Mouse (Mus musculus) liver, postnatal 0 days (tissue): ENCODE data around the gene H6pd. TPM values are rescaled to one million over a fixed set of nuclear protein-coding genes. Genes with fewer than 3 reads are reported as not detected.

ENCODE experiments used
- ATAC-seq: fragments of 200-750 bp; cut with Nextera tagmentation; 2 replicates; pipeline ENCODE4 v1.8.0; 2017; ENCODE audit warnings: mild to moderate bottlenecking, moderate library complexity
- DNase-seq: peaks from one replicate; pipeline ENCODE4 v3.0.0-alpha.2; 2016
- H3K27ac ChIP-seq: fragments of 300-500 bp; sonication (generic); 2 replicates; pipeline ENCODE4 v1.5.1; 2014; ENCODE audit warnings: antibody characterized with exemption, moderate library complexity, mild to moderate bottlenecking, low read depth
- H3K27me3 ChIP-seq: fragments of 300-500 bp; sonication (generic); 2 replicates; pipeline ENCODE4 v1.6.1; 2014; ENCODE audit warnings: low read length, control low read depth, mixed read lengths; ENCODE audit not compliant: insufficient read depth
- H3K36me3 ChIP-seq: fragments of 300-500 bp; sonication (generic); replicated peaks from 2 replicates; pipeline ENCODE4 v1.6.1; 2014; ENCODE audit warnings: mild to moderate bottlenecking, control low read depth, low read length, moderate library complexity, mixed read lengths; ENCODE audit not compliant: insufficient read depth
- H3K4me1 ChIP-seq: fragments of 300-500 bp; sonication (generic); 2 replicates; pipeline ENCODE4 v1.6.1; 2014; ENCODE audit warnings: antibody characterized with exemption, mild to moderate bottlenecking, control low read depth; ENCODE audit not compliant: insufficient read depth
- H3K4me2 ChIP-seq: fragments of 300-500 bp; sonication (generic); 2 replicates; pipeline ENCODE4 v1.6.1; 2014; ENCODE audit warnings: low read depth, mild to moderate bottlenecking, low read length, moderate library complexity, mixed read lengths
- H3K4me3 ChIP-seq: fragments of 300-500 bp; sonication (generic); 2 replicates; pipeline ENCODE4 v1.5.1; 2014; ENCODE audit warnings: low read depth, low read length
- H3K9ac ChIP-seq: fragments of 300-500 bp; sonication (generic); replicated peaks from 2 replicates; pipeline ENCODE4 v1.6.1; 2014; ENCODE audit warnings: mild to moderate bottlenecking, moderate library complexity
- H3K9me3 ChIP-seq: fragments of 300-500 bp; sonication (generic); 2 replicates; pipeline ENCODE4 v1.6.1; 2016; ENCODE audit warnings: mild to moderate bottlenecking, control low read depth, low read length, mixed read lengths
- CTCF ChIP-seq: sonication (generic); IDR thresholded peaks from 2 replicates; pipeline ENCODE4 v1.5.1; 2016; ENCODE audit warnings: antibody characterized with exemption, low read depth
- EP300 ChIP-seq: IDR thresholded peaks from 2 replicates; pipeline ENCODE4 v1.6.1; 2016; ENCODE audit warnings: antibody characterized with exemption, low read depth, mild to moderate bottlenecking
- WGBS: fragments of 180-500 bp; shearing (Covaris S2); extraction: QIAGEN DNeasy Blood & Tissue Kit; methylation state at CpG from one replicate; pipeline ENCODE4 v1.1.7; 2014; ENCODE audit not compliant: insufficient replicate concordance; 5-methylcytosine and 5-hydroxymethylcytosine counted together
- polyA plus RNA-seq: library from polyadenylated mRNA; unstranded; fragments of >200 nt; fragmentation: Nextera tagmentation; extraction: Ambion mirVana; gene quantifications from 2 replicates; pipeline ENCODE4 v1.2.1, GENCODE M21; 2015

The H6pd gene
- polyA plus RNA-seq, 1 experiment from 2014 or later = 36.5 TPM

DNA sequence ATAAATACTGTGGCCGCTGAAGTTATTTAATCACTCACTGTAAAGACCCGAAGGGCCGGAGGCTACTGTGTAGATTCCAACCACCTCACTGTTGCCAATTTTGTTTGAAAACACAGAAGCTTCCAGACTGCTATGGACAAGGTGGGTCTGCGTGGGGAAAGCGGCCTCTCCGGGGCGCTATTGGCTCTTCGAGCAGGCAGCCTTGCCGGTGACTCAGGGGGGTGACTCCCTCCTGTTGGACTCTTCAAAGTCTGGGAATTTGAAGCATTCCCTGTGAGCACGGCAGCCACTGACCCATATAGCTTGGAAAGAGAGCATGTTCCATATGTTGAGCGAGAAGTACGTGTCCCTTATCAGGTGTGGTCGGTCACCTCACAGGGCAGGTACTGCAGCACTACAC is 52.8 kb downstream of the H6pd start:
- no peak for DNase-seq
- Histone ChIP-seq H3K36me3 (no peaks in the 10 kb centered on the region), H3K4me2 (no peak overlapping the region), H3K9ac (no peak overlapping the region), H3K27me3 (peaks cover 50% of the 10 kb centered on the region), H3K4me1 (peaks cover 7% of the 10 kb centered on the region), H3K4me3 (no peak overlapping the region), H3K27ac (no peak overlapping the region), H3K9me3 (no peaks in the 10 kb centered on the region)
- ATAC-seq = no peak
- no peak for TF ChIP-seq EP300
- no peak for TF ChIP-seq CTCF
- WGBS = 52% methylated on average over 13 of the region's 13 CpGs

DNA sequence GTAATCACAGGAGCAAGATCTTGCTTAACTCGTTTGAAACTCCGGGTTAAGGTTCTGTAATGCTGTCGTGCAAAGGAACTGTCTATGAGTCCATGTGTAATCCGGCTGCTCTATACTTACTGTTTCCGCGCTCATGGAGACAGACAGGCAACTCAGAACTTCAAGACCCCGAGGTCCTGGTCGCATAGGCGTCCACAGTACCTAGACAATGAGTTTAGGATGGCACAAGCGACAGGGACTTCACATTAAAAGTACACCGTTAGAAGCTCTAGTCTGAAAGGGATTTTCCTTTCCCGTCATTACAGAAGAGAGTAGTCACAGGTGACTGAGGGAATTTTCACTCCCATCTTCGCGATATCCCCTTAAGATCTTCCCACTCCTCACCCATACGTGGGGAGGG is 53.2 kb downstream of the H6pd start:
- no peak for TF ChIP-seq CTCF
- TF ChIP-seq EP300 = no peak
- WGBS = 18% methylated on average over 15 of the region's 15 CpGs
- Histone ChIP-seq H3K9ac (no peak overlapping the region), H3K9me3 (no peaks in the 10 kb centered on the region), H3K4me3 (no peak overlapping the region; the same call in 1 of the 2 replicates), H3K4me2 (peak overlapping the region; percentile 96), H3K27ac (no peak overlapping the region), H3K27me3 (peaks cover 50% of the 10 kb centered on the region), H3K36me3 (no peaks in the 10 kb centered on the region), H3K4me1 (peaks cover 7% of the 10 kb centered on the region)
- no peak for DNase-seq
- peak; percentile 6; the same call in 1 of the 2 replicates for ATAC-seq

DNA sequence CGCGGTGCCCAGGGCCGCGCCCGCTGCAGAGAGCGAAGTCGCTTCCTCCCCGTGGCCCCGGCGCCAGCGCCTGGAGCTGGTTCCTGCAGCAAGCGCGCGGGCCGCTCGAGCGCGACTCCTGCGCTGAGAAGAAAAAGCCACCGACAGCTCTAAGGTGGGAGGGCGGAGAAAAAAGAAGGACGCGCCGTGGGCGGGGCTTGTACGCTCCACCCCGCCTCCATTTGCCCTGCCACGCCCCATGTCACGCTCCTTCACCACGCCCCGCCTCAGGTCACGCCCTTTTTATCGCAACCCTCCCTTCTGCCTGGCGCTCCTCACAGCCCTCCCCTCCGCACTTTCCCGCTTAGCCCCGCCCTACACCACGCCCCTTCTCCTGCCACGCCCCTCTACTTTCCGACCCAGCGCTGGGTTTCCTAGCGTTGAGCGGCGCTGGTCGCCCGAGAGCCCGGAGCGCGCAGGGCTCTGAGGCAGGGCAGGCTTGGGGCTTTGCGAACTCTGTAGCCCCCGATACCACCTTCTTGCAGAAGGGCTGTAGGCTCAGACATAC is 53.9 kb downstream of the H6pd start, which contains the start of gene Spsb1:
TSS of gene Spsb1 (minus strand) at position 151 of the 547 bp plus-strand sequence.
- TF ChIP-seq CTCF (no peak; the same call in 1 of the 2 replicates), EP300 (no peak)
- H3K9me3 ChIP-seq = no peaks in the 10 kb centered on the region
- peak; percentile 97 for DNase-seq
- H3K27ac ChIP-seq = no peak within 1 kb of the TSS
- peak within 1 kb of the TSS; percentile 63 for H3K9ac ChIP-seq
- H3K4me2 ChIP-seq = peak within 1 kb of the TSS; percentile 96
- H3K27me3 ChIP-seq = peaks cover 56% of the 10 kb centered on the region
- peak; percentile 96 for ATAC-seq
- WGBS = under 1% methylated on average over 37 of the region's 51 CpGs
- H3K4me3 ChIP-seq = peak within 1 kb of the TSS; percentile 64
- peaks cover 7% of the 10 kb centered on the region for H3K4me1 ChIP-seq
- no peaks in the 10 kb centered on the region for H3K36me3 ChIP-seq

DNA sequence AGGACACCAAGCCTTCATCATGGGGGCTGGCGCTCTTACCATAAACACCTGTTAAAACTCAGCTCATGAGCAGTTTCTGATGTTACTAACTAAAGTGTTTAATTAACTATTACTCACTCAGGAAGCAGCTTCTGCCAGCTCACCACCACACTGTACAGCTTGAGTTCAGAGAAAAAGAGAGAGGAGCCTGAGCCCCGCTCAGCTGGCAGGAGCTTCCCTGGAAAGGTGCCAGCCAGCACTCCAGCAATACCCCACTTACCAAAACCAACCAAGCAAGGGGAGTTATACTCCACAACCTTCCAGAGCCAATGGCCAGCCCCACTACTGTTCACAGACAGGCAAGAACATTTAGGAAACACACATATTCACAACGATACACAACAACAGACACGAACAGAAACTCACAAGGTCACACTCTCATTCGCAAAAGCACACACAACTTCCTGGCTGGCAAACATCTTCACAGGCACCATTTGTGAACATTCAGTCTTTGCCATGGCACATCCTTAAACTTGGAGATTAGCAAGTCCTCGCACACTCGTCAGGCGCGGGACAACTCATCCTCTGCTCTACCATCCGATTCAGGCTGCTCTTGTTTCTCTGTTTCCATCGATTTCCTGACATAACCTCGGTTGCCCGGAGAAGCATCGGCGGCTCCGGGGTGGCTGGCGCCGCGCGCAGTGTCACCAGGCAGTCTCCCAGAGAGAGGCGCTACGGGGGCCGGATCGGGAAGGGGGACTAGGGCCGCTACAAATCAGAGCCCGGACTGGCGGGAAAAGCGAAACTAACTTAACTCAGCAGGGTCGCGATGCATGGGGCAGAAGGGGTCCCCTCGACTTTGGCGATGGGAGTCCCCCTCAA is 55.0 kb downstream of the H6pd start:
- Histone ChIP-seq H3K27ac (no peak overlapping the region), H3K9ac (peak overlapping the region; percentile 63), H3K4me2 (peak overlapping the region; percentile 96), H3K36me3 (no peaks in the 10 kb centered on the region), H3K4me1 (peaks cover 7% of the 10 kb centered on the region), H3K27me3 (peaks cover 56% of the 10 kb centered on the region), H3K4me3 (peak overlapping the region; percentile 64), H3K9me3 (no peaks in the 10 kb centered on the region)
- TF ChIP-seq CTCF = no peak
- TF ChIP-seq EP300 = no peak
- ATAC-seq (no peak; the same call in 1 of the 2 replicates), DNase-seq (peak; percentile 60)
- WGBS = 5% methylated on average over 32 of the region's 32 CpGs

DNA sequence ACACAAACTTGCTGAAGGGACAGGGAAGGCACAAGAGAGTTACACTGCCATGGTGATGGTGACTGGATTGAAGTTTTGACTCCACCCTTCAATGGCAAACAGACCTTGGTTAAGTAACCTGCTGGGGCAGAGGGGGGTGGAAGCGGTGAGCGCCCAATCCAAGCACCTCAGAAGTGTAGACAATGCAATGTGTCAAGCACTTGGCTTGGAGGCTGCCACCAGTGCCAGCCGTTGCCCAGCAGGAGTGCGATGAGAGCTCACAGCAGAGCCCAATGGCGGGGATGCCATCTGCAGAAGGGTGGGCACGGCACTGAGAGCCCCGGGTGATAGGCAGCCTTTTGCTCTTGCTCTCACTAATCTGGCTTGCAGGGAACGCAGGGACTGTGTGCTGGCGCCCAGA is 56.6 kb downstream of the H6pd start:
- Histone ChIP-seq H3K4me2 (no peak overlapping the region), H3K9ac (no peak overlapping the region), H3K36me3 (no peaks in the 10 kb centered on the region), H3K27ac (no peak overlapping the region), H3K9me3 (no peaks in the 10 kb centered on the region), H3K4me1 (peaks cover 7% of the 10 kb centered on the region), H3K27me3 (peaks cover 53% of the 10 kb centered on the region), H3K4me3 (no peak overlapping the region)
- DNase-seq = no peak
- no peak for ATAC-seq
- TF ChIP-seq EP300 (no peak), CTCF (no peak)
- 77% methylated on average over 9 of the region's 9 CpGs for WGBS

DNA sequence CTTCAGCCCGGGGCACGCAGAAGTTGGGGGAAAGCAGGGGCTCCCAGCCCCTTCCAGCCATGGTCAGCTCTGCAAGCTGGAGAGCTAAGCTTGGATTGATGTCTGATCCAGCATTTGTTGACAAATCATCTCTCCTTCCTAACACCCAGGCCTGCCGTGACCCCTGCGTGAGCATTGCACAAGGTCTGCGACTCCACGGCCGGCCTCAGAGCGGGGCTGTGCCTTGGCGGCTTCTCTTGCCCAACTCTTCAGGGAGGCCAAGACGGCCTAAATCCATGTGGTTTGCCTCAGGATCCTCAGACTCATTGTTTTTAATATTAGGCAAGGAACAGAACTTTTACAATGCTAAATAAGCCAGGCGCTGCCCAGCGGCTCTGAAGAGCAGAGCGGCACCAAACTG is 57.6 kb downstream of the H6pd start:
- H3K4me3 ChIP-seq = no peak overlapping the region
- H3K4me1 ChIP-seq = peaks cover 7% of the 10 kb centered on the region
- H3K36me3 ChIP-seq = no peaks in the 10 kb centered on the region
- ATAC-seq (no peak), DNase-seq (no peak)
- TF ChIP-seq EP300 (no peak), CTCF (no peak)
- H3K9me3 ChIP-seq = no peaks in the 10 kb centered on the region
- H3K27ac ChIP-seq = no peak overlapping the region
- no peak overlapping the region for H3K9ac ChIP-seq
- no peak overlapping the region for H3K4me2 ChIP-seq
- WGBS = 70% methylated on average over 13 of the region's 13 CpGs
- H3K27me3 ChIP-seq = peaks cover 51% of the 10 kb centered on the region
